Mouse (Mus musculus) R1 (cell line): ENCODE measurements around the gene Ccdc93.

Source experiments
- DNase-seq: peaks from one replicate; pipeline ENCODE4 v3.0.0-alpha.2; 2018; ENCODE audit warnings: low read depth, low spot score

The Ccdc93 gene

GRCm38 (mm10) chr1:121518609-121519008 lies 87.8 kb downstream of the Ccdc93 start:
- DNase-seq: no peak

DNA sequence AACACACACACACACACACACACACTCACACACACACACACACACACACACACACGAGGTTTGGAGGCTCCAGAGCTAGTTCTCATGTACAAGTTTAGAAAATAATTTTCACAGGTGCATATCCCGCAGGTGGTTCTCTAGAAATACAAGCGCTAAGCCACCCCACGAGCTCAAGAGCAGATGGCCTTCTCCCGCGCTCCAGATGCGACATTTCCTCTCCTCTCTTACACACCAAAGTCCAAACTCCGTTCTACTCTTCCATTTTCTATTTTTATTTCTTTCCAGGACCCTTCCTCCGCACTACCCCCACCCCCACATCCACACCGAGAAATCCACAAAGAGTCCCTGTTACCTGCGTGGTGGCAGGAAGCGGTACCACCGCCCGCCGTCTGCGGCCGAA lies 96.2 kb downstream of the Ccdc93 start:
- no peak for DNase-seq

GRCm38 (mm10) chr1:121527600-121528398 lies 97.0 kb downstream of the Ccdc93 start:
- peak; percentile 28 for DNase-seq

DNA sequence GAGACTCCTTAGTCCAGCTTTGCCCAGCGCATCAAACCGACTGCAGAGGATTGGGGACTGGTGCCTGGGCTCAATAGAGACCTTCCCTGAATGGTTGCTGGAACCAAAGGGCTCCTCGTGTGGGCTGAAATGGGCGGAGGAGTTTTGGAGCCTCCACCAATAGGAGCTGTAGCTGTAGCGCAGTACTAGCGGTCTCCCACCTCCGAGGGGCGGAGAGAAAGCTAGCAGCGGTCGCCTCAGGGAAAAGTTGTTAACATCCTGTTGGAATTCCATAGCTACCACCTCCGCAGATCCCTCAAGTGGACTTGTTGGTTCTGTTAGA lies 97.5 kb downstream of the Ccdc93 start, which contains the start of gene Htr5b:
TSS of gene Htr5b (minus strand) at position 67 of the 322 bp plus-strand sequence.
- DNase-seq: peak; percentile 87

GRCm38 (mm10) chr1:121529286-121529685 lies 98.4 kb downstream of the Ccdc93 start:
- DNase-seq: no peak

DNA sequence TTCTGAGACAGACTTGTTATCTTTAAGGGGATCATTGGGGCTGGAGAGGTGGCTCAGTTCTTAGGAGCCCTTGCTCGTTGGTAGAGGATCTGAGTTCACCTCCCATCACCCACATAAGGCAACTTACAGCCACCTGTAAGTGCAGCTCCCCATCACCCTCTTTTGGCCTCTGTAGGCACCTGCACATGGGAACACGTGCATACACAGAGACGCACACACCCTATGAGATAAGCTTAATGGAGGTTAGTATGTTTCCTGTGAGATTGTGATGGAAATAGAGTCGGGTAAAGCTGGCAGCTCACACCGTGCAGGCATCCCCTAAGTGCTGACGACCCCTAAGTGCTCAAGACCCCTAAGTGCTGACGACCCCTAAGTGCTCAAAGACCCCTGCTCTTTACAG lies 100.6 kb downstream of the Ccdc93 start:
- DNase-seq: no peak

- no peak for DNase-seq
These were observed 109.5 kb downstream of the Ccdc93 start for GRCm38 (mm10) chr1:121540361-121540760.

DNA sequence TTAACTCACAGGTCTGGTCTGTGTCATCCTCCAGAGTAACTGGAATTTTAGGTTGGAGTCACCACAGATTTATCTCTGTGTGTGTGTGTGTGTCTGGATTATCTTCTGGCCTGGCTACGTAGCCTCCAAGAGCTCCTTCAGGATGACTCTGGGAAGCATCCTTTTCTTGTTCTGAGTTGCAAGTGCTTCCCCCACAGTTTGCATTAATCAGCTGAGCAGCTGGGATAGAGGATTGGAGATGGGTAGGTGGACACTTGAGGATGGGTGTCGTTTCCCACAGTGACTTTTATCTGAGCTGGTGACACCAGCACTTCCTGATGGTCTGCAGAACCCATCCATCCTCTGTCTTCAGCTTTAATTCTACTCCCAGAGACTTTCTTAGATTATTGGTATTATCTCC lies 116.0 kb downstream of the Ccdc93 start:
- no peak for DNase-seq

DNA sequence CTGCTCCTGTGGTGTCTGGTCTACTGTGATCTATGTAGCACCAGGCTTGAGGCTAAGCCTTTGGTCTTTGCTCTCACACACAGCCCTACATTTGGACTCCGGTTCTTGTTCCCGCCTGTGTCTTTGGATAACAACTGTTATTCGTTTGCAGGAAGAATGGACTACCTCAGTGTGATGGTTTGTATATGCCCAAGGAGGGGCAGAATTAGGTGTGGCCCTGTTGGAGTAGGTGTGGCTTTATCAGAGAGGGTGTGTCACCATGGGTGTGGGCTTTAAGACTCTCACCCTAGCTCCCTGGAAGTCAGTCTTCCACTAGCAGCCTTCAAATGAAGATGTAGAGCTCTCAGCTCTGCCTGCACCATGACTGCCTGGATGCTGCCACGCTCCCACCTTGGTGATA lies 117.8 kb downstream of the Ccdc93 start:
- no peak for DNase-seq

GRCm38 (mm10) chr1:121549456-121549855 lies 118.6 kb downstream of the Ccdc93 start:
- peak; percentile 55 for DNase-seq

- DNase-seq: no peak
These were observed 120.1 kb downstream of the Ccdc93 start for GRCm38 (mm10) chr1:121550801-121551456.

DNA sequence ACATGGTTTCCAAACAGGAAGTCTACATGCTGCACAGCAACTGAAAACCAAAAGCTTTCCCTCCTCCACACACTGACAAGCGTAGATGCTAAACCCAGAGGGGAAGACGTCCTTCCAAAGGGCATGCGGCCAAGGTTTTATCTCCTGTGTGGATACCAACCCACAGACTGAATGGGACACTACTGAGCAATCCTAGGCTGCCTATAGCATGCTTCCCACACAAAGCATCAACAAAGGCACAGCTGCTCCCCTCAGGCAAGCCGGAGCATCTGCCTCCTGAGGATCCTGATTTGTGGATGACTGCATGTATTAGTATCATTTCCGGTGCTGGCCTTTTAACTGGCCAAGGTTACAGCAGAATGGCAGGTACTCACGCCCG lies 120.6 kb downstream of the Ccdc93 start:
- DNase-seq: peak; percentile 21
